Mouse (Mus musculus) activated CD4-positive, CD25-positive, alpha-beta regulatory T cell (primary cell): ENCODE results near the gene a. TPM values are rescaled to one million over a fixed set of nuclear protein-coding genes. Genes with fewer than 3 reads are reported as not detected.

ENCODE experiments used
- polyA plus RNA-seq, 2 experiments: library from polyadenylated mRNA; unstranded; fragments of 100-300 nt; shearing (Covaris generic); gene quantifications; one replicate each; pipeline ENCODE4 v1.2.1; 2017

The a gene
- polyA plus RNA-seq, result 1 to 10 TPM in 1 of 2 experiments, under 1 TPM in 1; 0.84 to 1.6 TPM

DNA sequence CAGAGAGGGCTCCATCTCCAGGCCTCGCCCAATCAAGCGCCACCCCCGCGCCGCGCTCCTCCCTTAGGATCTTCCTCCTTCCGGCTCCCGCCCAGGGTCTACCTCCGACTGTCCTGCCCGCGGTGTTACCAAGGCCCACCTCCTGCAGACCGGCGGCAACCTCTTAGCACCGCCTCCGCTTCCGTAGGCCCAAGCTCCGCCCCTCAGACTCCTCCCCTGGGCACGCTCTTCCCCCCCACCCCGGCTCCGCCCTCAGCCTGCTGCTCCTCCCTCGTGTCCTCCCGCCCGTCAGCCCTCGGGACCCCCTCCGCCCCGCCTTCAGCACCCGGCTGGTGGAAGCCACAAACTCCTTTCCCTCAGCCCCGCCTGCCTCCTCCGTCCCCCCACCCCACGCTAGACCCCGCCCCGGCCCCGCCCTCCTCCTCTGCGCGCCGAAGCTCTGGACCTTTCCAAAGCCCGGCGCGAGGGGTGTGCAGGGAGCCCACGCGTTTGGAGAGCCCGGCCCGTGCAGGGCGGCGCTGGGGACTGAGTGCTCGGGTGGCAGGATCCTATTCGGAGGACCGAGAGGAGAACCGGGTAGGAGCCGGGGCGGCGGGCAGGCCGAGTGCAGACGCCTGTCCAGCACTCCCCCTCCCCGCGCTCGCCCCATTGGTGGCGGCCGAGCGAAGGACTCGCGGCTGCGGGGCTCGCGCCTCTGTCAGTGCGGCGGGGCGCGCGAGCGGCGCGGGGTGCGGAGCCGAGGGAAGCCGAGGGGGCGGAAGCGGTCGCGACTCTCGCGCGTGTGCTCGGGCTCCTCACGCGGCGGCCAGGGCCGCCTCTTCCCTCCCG, at the start of gene a, which contains the start of gene Raly:
TSS of gene a (plus strand) at position 747 of the 828 bp plus-strand sequence.
TSS of gene Raly (plus strand) at position 441 of the 828 bp plus-strand sequence.

DNA sequence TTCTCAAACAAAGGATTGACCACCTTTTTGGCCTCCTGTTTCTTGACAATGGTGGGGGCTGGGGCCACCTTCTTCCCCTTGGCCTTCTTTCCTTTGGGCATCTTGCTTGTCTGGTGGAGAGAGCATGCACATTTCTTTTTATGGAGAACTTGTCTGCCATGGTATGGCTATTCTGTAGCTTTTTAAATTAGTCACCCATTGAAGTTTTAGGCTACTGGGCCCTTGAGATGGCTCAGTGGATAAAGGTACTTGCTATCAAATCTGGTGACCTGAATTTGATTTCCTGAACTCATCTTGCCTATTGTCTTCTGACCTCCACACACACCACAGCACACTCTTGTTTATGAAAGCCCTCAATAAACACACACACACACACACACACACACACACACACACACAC, 21.3 kb upstream of the a start, which contains the start of gene Gm14214:
TSS of gene Gm14214 (minus strand) at position 101 of the 400 bp plus-strand sequence.

DNA sequence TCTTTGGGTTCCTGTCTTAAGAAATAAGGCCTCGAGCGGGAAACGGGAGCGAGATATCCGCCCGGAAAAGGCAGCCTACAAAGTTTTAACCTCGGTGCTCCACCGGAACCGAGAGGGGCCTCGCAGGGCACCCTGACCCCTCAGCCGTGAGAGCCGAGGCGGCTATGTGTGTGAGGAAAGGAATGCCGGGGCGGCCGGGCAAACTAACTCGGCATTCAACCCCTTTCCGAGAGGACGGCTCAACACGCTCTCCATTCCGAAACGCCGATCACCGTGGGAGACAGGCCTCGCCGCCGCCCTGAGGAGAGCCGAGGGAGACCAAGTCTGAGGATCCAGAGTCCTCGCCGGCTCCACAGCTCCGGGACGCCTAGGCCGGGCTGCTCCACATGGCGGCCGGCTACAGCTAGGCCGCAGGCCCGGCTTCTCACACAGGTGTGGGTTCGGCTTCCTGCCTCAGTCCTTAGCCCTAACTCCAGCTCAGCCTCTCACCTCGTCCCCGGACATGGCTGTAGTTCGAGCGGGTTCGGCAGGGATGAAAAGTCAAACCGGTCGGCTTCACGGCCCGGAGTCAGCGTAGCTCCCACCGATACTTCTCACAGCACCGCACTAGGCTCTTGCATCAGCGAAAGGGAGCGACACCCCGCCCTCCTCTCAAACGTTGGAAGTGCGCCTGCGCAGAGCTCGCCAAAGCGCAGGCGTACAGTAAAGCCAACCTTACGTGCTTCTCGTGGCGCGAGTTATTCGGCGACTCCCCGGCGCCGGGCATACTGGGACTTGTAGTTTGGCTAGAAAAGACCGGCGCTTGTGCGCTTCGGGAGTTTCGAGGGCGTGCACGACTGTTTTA, 101.2 kb downstream of the a start, which contains the start of gene Eif2s2:
TSS of gene Eif2s2 (minus strand) at position 735 of the 844 bp plus-strand sequence.

DNA sequence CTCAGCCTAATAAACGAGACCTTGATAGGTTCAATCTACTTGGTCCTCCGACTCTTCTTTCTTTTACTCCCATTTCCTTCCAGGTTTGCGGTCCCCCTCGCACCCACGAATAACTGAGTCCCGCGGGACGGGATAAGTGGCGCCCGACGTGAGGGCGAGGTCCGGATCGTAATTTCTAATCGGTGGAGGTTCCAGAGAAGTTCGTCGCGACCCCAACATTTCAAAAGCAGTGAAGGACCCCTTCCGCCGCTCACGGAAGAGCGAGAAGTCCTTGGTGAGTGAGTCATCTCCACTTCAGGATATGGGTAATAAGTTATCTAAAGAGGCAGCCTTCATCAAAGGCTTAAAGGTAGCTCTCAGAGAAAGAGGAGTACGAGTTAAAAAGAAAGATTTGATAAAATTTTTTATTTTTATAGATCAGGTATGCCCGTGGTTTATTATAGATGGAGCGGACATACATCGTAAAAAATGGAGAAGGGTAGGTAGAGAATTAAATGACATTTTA, 227.1 kb downstream of the a start, which contains the start of gene Gm14226:
TSS of gene Gm14226 (plus strand) at position 16 of the 505 bp plus-strand sequence.

DNA sequence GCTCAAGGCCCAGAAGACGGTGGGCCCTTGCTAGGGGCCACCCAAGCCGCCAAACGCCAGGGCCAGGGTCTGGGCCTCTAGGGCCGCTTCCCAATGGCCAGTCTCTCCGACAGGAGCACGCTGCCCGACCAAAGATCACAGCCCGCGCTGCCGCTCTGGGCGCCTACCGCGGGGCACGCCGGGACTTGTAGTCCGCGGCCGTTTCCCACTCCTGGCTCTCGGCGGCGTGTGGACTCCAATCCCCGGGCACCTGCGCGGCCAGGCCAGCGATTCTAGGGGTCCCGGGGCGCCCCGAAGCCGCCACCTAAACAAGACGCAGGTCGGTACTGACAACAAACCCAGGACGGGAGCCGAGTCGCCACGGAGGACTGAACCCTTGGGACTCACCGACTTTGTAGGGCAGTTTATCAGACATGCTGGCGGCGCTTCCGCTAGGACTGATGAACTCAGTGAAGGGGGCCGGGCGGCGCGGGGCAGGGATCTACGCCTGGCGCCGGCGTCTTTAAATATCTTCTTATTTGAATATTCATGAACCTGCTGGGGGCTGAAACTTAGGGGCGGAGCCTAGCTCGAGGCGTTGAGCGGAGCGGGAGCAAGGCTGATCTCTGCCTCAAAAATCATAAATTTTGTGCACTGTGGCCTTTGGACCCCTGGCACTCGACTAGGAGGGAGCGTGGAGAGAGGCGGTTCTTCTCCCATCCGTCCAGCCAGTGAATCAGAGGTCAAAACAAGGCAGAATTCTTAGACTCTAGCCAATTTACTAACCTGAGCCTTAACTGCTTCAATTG, 283.0 kb downstream of the a start, which contains the start of gene Ahcy:
TSS of gene Ahcy (minus strand) at position 520 of the 788 bp plus-strand sequence.

Other genes starting within 250 kb of the a start
- gene 1700003F12Rik, start 244.3 kb upstream of the a start, polyA plus RNA-seq, result 1 to 10 TPM in 1 of 2 experiments, not detected in 1; 2.2 TPM
- gene Actl10, start 239.6 kb upstream of the a start, polyA plus RNA-seq, result under 1 TPM in 1 of 2 experiments, not detected in 1; 0.18 TPM
- gene Necab3, start 232.5 kb upstream of the a start, polyA plus RNA-seq, result under 1 TPM; 0.55 to 0.75 TPM
- 1 to 10 TPM; 9.0 to 9.8 TPM for gene E2f1, start 221.5 kb upstream of the a start, polyA plus RNA-seq
- 10 to 100 TPM; 26.8 to 32.7 TPM for gene Pxmp4, start 187.7 kb upstream of the a start, polyA plus RNA-seq
- under 1 TPM; 0.44 to 0.58 TPM for gene Zfp341, start 178.1 kb upstream of the a start, polyA plus RNA-seq
- gene 4930519P11Rik, start 178.0 kb upstream of the a start, polyA plus RNA-seq, result under 1 TPM in 1 of 2 experiments, not detected in 1; 0.61 TPM
- 10 to 100 TPM; 16.0 to 18.1 TPM for gene Chmp4b, start 139.7 kb upstream of the a start, polyA plus RNA-seq
- under 1 TPM in 1 of 2 experiments, not detected in 1; 0.54 TPM for gene Gm14214, start 21.4 kb upstream of the a start, polyA plus RNA-seq
- 100 to 1,000 TPM; 165 to 193 TPM for gene Raly, start 306 bp upstream of the a start, polyA plus RNA-seq
- gene Eif2s2, start 101.5 kb downstream of the a start, polyA plus RNA-seq, result 10 to 100 TPM; 50.1 to 71.0 TPM
- gene Gm14226, start 226.9 kb downstream of the a start, polyA plus RNA-seq, result under 1 TPM in 1 of 2 experiments, not detected in 1; 0.18 TPM